Mouse (Mus musculus) left cerebral cortex, adult 2 months (tissue): ENCODE measurements around the gene Fxyd5. TPM values are rescaled to one million over a fixed set of nuclear protein-coding genes. Genes with fewer than 3 reads are reported as not detected.

Experiments used
- DNase-seq, 2 experiments: peaks; one replicate each; pipeline ENCODE4 v3.0.0; 2021 to 2022; ENCODE audit warnings: low spot score in 2 of 2, mixed read lengths in 1 of 2; ENCODE audit errors: extremely low spot score in 1 of 2
- H3K27ac ChIP-seq: fragments of 200-600 bp; 2 replicates; pipeline ENCODE4 v1.8.1; 2022
- H3K4me3 ChIP-seq: fragments of 200-600 bp; 2 replicates; pipeline ENCODE4 v1.8.1; 2022
- CTCF ChIP-seq: fragments of 200-600 bp; IDR thresholded peaks from 2 replicates; pipeline ENCODE4 v1.8.1; 2022; ENCODE audit warnings: antibody characterized with exemption, mild to moderate bottlenecking, moderate library complexity
- intact Hi-C: fragments of 180-260 bp; cut with DNase I; formaldehyde crosslinking; loops from one replicate; pipeline ENCODE4 v1.15.1; 2025
- total RNA-seq, 2 experiments: library from RNA; stranded (reverse); gene quantifications; 2 replicates each; pipeline ENCODE4 v1.2.3; 2021

Gene Fxyd5
- total RNA-seq, 2 experiments from 2014 or later, result 34.1 to 39.0 TPM

GRCm38 (mm10) chr7:31036917-31037316 is 5.4 kb downstream of the Fxyd5 start:
- intact Hi-C loops, result no loop called here
- TF ChIP-seq CTCF, result no peak
- Histone ChIP-seq H3K4me3 (no peak overlapping the region), H3K27ac (no peak overlapping the region)
- no peak for DNase-seq

DNA sequence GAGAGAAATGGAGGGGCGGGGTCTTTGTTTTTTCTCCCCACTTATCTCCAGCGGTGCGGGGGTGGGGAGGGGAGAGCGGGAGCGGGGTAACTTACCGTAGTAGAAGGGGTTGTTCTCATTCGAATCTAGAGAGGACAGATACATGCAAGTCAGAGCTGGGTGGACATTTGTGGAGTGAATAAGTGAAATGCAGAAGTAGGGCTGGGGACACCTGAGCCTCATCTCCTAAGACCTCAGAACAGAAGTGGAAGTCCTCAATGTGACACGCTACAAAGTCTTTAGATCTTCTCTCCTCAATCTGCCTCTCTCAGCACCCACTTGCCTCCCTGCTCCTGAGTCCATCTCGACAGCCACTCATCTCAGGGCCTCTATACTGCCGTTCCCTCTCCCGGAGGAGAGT is 7.0 kb downstream of the Fxyd5 start:
- no peak for TF ChIP-seq CTCF
- no peak overlapping the region for H3K27ac ChIP-seq
- DNase-seq, result no peak
- intact Hi-C loops, result no loop called here
- no peak overlapping the region for H3K4me3 ChIP-seq

- no peak overlapping the region for H3K4me3 ChIP-seq
- DNase-seq, result no peak
- TF ChIP-seq CTCF, result peak; percentile 46
- H3K27ac ChIP-seq, result no peak overlapping the region
- intact Hi-C loops, result loop anchor here (5.0 kb wide), 1 partner anchor 67 kb away; no protein-coding TSS in a partner anchor
Observed at GRCm38 (mm10) chr7:31034789-31035188, 7.5 kb downstream of the Fxyd5 start.

DNA sequence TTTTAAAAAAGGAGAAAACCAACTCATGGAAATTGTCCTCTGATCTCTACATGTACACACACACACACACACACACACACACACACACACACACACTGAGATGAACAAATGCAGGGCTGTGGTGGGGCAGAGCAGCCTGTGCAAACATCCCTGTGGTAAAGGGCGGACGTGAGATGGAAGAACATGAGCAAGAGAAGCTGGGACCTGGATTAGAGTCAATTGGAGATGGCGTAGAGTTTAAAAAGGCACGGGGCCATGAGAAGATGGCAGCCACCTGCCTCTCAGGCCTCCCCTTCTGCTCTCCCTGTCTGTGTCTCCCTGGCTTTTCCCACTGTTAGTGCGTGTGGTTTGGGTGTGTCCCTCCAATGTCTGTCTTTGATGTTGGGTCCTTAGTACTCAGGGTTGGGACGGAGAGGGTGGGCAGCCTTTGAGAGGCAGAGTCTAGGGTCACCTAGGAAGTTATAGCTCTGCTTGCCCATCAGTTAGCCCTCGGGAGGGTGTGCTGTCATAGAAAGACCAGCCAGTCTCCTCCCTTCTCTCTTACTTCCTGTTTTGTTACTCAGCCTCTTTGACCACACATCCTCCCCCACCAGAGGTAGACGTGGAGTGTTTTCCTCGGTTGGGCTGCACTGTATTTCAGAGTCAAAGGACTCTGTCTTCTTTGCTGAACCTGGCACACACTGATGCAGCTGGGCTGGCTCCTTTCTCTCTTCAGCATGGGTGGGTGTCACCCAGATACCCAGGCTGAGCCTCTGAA is 8.7 kb downstream of the Fxyd5 start:
- Histone ChIP-seq H3K27ac (no peak overlapping the region), H3K4me3 (no peak overlapping the region)
- TF ChIP-seq CTCF, result no peak
- DNase-seq, result no peak
- intact Hi-C loops, result loop anchor here (5.0 kb wide), 1 partner anchor 66 kb away; no protein-coding TSS in a partner anchor

- DNase-seq, result no peak
- no peak overlapping the region for H3K4me3 ChIP-seq
- intact Hi-C loops, result loop anchor here (5.0 kb wide), 1 partner anchor 64 kb away; no protein-coding TSS in a partner anchor
- TF ChIP-seq CTCF, result no peak
- no peak overlapping the region for H3K27ac ChIP-seq
Observed at GRCm38 (mm10) chr7:31031731-31032130, 10.6 kb downstream of the Fxyd5 start.

DNA sequence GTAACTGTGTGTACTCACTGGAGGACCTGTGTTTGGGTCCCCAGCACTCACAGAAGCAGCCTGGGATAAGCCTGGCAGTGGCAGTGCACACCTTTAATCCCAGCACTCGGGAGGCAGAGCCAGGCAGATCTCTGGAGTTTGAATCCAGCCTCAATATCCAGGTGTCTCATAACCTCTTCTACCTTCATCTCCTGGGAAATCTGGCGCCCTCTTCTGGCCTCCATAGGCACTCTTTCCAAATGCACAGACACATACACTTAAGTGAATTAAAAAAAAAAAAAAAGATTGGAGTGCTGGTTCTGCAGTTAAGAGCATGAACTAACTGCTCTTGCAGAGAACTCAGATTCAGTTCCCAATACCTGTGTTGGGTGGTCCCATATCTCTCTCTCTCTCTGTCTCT is 11.6 kb downstream of the Fxyd5 start:
- peak; percentile 24 for TF ChIP-seq CTCF
- intact Hi-C loops, result loop anchor here (5.0 kb wide), 1 partner anchor 63 kb away; no protein-coding TSS in a partner anchor
- no peak overlapping the region for H3K27ac ChIP-seq

GRCm38 (mm10) chr7:31028609-31029008 is 13.7 kb downstream of the Fxyd5 start:
- no peak for TF ChIP-seq CTCF
- intact Hi-C loops, result no loop called here
- DNase-seq, result no peak
- no peak overlapping the region for H3K4me3 ChIP-seq
- no peak overlapping the region for H3K27ac ChIP-seq

More for the DNA sequence above, 11.6 kb downstream of the Fxyd5 start:
- no peak for DNase-seq
- no peak overlapping the region for H3K4me3 ChIP-seq

DNA sequence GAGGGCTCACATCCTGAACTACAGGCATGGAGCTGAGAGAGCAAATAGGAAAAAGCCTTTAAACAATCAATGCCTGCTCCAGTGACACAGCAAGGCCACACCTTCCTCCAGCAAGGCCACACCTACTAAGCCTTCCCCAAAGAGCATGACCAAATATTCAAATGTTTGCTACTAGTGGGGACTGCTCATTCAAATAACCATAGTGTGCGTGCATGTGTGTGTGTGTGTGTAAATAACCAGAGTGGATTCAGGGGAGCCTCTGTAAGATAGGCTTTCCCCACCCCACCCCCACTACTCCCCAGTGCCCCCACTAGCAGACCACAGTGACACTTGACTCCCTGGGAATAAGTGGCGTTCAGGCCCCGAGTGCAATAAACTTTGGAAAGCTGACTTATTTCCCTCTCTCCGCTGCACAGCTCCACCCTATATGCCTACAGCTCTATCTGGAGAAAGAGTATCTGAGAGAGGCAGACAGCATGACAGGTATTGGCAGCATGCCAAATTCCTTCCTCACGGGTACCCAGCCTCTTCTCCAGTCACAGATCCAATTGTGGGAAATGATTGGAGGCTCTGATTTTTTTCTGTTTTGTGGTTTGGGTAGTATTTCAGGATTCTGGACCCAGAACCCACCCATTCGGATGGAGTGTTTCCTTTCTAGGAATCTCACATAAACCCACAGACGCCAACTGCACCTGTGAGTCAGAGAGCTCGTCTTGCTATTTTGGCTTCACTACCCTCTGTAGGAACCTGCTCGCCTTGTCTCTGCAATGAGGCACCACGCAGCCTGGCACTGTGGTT is 25.0 kb downstream of the Fxyd5 start:
- TF ChIP-seq CTCF, result no peak
- peak; percentile 66 to 68 for DNase-seq
- H3K4me3 ChIP-seq, result no peak overlapping the region
- no peak overlapping the region for H3K27ac ChIP-seq
- intact Hi-C loops, result loop anchor here (1.0 kb wide), 2 partner anchors 36 to 60 kb away; no protein-coding TSS in a partner anchor

DNA sequence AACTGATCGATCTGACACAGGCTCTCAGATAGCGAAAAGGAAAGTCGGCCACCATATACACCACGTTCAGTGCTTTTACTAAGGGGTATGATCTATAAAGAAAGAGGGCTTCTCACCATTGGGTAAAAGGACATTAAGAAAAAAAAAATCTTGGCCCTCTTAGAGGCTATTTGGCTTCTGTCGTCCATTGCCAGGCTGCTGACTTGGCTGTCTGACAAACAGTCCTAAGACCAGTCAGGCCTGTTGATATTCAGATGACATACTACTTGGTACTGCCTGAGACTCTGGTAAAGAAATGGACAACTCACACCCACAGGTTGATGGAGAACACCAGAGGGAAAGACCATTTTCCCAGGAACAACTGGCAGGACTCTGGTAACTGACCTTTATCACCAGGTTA is 29.3 kb downstream of the Fxyd5 start:
- DNase-seq, result no peak
- TF ChIP-seq CTCF, result no peak
- intact Hi-C loops, result no loop called here
- no peak overlapping the region for H3K4me3 ChIP-seq
- H3K27ac ChIP-seq, result no peak overlapping the region

- intact Hi-C loops, result no loop called here
- TF ChIP-seq CTCF, result no peak
- Histone ChIP-seq H3K4me3 (no peak overlapping the region), H3K27ac (no peak overlapping the region)
- DNase-seq, result no peak
Observed at GRCm38 (mm10) chr7:31008889-31009288, 33.4 kb downstream of the Fxyd5 start.

DNA sequence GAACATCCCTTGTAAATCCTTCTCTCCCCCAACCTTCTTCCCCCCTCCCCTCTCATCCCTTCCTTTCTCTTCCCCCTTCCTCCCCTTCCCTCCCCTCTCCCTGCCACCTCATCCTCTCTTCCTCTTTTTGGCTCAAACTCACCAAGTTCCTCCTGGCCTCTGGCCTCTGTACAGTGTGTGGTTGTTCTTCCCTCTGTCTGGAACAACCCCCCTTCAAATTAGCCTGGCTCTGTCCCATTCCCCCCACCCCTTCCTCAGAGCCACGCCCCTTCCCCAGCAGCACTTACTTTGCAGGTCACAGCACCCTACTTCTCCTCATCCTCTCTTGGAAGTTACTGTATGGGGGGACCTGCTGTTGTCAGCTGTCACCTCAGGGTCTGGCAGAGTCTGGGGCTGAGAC is 34.1 kb downstream of the Fxyd5 start:
- no peak for TF ChIP-seq CTCF
- intact Hi-C loops, result no loop called here
- H3K4me3 ChIP-seq, result no peak overlapping the region
- DNase-seq, result no peak
- H3K27ac ChIP-seq, result no peak overlapping the region

DNA sequence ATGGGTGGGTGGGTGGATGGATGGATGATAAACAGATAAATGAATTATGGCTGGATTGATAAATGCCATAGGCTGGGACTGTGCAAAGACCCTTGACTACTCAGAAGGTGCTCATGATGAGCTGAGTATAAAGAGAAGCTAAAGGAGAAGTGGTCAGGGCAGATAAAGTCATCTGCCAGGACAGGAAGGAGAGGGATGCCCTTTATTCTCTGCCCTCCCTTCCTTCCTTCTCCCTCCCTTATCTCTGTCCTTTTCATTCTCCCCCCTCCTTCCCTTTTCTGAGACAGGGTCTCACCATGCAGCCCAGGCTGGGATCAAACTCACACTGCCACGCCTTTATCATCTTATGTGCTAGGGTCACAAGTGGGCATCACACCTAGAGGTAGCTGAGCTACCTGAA is 34.5 kb downstream of the Fxyd5 start:
- no peak for DNase-seq
- intact Hi-C loops, result no loop called here
- no peak for TF ChIP-seq CTCF
- no peak overlapping the region for H3K4me3 ChIP-seq
- H3K27ac ChIP-seq, result no peak overlapping the region
